ENCODE assay signal across 20 mouse cellular contexts in the genomic region with DNA sequence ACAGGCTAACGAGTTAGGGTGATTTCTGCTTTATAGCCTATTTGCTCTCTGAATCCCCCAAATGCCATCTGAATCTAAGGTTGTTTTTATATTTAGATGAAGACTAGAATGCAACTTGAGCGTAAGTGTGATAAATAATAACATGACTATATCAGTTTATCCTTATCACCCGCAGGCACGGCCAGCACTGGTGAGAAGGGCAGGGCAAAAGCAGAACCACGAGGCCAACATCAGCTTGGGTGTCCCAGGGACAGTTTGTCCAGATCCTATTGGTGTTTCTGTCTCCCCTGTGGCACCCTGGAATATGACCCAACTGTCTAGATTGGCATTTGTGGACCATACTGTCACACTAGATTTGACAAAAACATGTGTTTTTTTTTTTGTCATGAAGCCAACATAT. TPM values are rescaled to one million over a fixed set of nuclear protein-coding genes. Genes with fewer than 3 reads are reported as not detected.
"Had no signal": no experiment of that assay in that cellular context is flagged by ENCODE, and none has a peak within 500 bp of the region (broad histone marks: within the 10 kb centered on the region; RNA-seq: fewer than 3 reads in every experiment).

No protein-coding gene starts in this region.

- ATAC-seq: intestine, embryonic 16.5 days had no signal

- DNase-seq: kidney, adult 2 months; kidney, postnatal 36 days; lung, embryonic 14.5 days; lung, postnatal 10 days; lung, postnatal 4 days; spleen, adult 18-20 months; thymus, adult 18-20 months; thymus, postnatal 14 days had no signal

- H3K4me2 ChIP-seq: kidney, embryonic 15.5 days; limb, embryonic 15.5 days; lung, embryonic 14.5 days; neural tube, embryonic 12.5 days had no signal

- H3K27me3 ChIP-seq: kidney, embryonic 15.5 days; limb, embryonic 15.5 days; neural tube, embryonic 12.5 days had no signal

- H3K27ac ChIP-seq: kidney, embryonic 15.5 days; limb, embryonic 15.5 days; midbrain, embryonic 10.5 days; neural tube, embryonic 12.5 days had no signal

- H3K36me3 ChIP-seq: kidney, embryonic 15.5 days; limb, embryonic 15.5 days; midbrain, embryonic 10.5 days; neural tube, embryonic 12.5 days had no signal

- H3K9ac ChIP-seq: kidney, embryonic 15.5 days; limb, embryonic 15.5 days; lung, embryonic 14.5 days; neural tube, embryonic 12.5 days had no signal

- H3K4me1 ChIP-seq: kidney, embryonic 15.5 days; limb, embryonic 15.5 days; neural tube, embryonic 12.5 days had no signal

- H3K4me3 ChIP-seq: kidney, embryonic 15.5 days; limb, embryonic 15.5 days; midbrain, embryonic 10.5 days; neural tube, embryonic 12.5 days had no signal

- H3K9me3 ChIP-seq: kidney, embryonic 15.5 days; limb, embryonic 15.5 days; midbrain, embryonic 10.5 days; neural tube, embryonic 12.5 days had no signal

RNA-seq across cellular contexts. Expression of a gene that starts 24.0 kb away (rescaled TPM):
- total RNA-seq: megakaryocyte, adult 5-6 weeks; monocyte, adult 5-6 weeks had no signal

RNA-seq across cellular contexts. Expression of a gene that starts 58.2 kb away (rescaled TPM):
- total RNA-seq: left cerebral cortex, postnatal 14 days; megakaryocyte, adult 5-6 weeks; monocyte, adult 5-6 weeks; neutrophil, adult 5-6 weeks had no signal
- polyA plus RNA-seq: intestine, embryonic 16.5 days; kidney, embryonic 15.5 days; limb, embryonic 11.5 days; limb, embryonic 15.5 days; lung, embryonic 14.5 days; midbrain, embryonic 10.5 days; midbrain, embryonic 14.5 days; neural tube, embryonic 12.5 days; stomach, embryonic 14.5 days had no signal
